10 mouse cellular contexts compared by ENCODE assay signal in the genomic region with DNA sequence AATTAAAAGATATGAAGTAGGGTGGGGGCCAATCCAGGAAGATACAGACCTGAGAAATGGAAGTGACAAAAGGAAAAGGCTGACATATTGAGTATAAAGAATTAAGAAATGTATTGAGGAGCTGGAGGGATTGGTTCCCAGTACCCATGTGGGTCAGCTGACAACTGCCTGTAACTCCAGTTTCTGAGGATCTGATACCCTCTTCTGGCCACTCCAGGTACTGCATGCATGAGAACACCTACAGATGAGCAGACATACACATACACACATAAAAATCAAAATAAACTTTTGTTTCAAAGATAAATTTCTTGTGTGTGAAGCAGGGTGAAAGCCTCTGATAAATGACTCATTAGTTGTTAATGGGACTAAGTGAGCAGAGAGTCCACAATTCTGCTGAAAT.
DNase-seq lines count a peak whose midpoint lies in the region; ATAC-seq and TF ChIP-seq lines count a peak whose summit lies in the region.
"Had no signal": no experiment of that assay in that cellular context is flagged by ENCODE, and none has a peak within 500 bp of the region (broad histone marks: within the 10 kb centered on the region; RNA-seq: fewer than 3 reads in every experiment).

No protein-coding gene starts in this region.

- H3K36me3 ChIP-seq in liver, adult 2 months (ENCODE audit: control insufficient read depth, insufficient read depth, low read length) = peaks cover 15% of the 10 kb centered on the region
- H3K36me3 ChIP-seq in liver, embryonic 11.5 days (ENCODE audit: control insufficient read depth, insufficient read depth, low read length) = no peaks in the 10 kb centered on the region
- H3K36me3 ChIP-seq: forebrain, embryonic 10.5 days; midbrain, embryonic 12.5 days had no signal

- H3K27ac ChIP-seq in cerebellum, adult 2 months (ENCODE audit: insufficient read depth, low read length) = no peak overlapping the region
- no peak overlapping the region for H3K27ac ChIP-seq in liver, adult 2 months (replicated peaks; ENCODE audit: insufficient read depth, low read depth, low read length)
- H3K27ac ChIP-seq in liver, embryonic 11.5 days (ENCODE audit: low read depth, low read length) = no peak overlapping the region
- H3K27ac ChIP-seq: forebrain, embryonic 10.5 days; midbrain, embryonic 12.5 days had no signal

- H3K9ac ChIP-seq in liver, adult 2 months (ENCODE audit: low read depth, low read length) = no peak overlapping the region
- no peak overlapping the region for H3K9ac ChIP-seq in liver, embryonic 11.5 days (ENCODE audit: low read depth, low read length)
- H3K9ac ChIP-seq: midbrain, embryonic 12.5 days had no signal

- H3K4me2 ChIP-seq in liver, embryonic 11.5 days = no peak overlapping the region
- H3K4me2 ChIP-seq: midbrain, embryonic 12.5 days had no signal

- H3K79me2 ChIP-seq in liver, adult 2 months (ENCODE audit: control insufficient read depth, insufficient read depth, low read length) = no peaks in the 10 kb centered on the region

- no peak for DNase-seq in cerebellum, adult 2 months
- no peak for DNase-seq in cerebellum, adult 8-10 months
- peak; percentile 15 for DNase-seq in liver, adult 2 months (ENCODE audit: extremely low read depth, low read depth, low spot score)
- DNase-seq in liver, embryonic 11.5 days (ENCODE audit: low spot score) = no peak
- DNase-seq in WW6 (ENCODE audit: low read depth, low spot score) = peak; percentile 18
- peak; percentile 32 for DNase-seq in retina, postnatal 1 day
- DNase-seq in frontal cortex, postnatal 14 days (ENCODE audit: low spot score in 2 of 2) = no peak
- no peak for DNase-seq in left cerebral cortex, adult 11 months (ENCODE audit: low spot score)

- no peak overlapping the region for H3K4me3 ChIP-seq in cerebellum, adult 2 months (replicated peaks; ENCODE audit: insufficient read depth, low read depth, low read length)
- H3K4me3 ChIP-seq in liver, adult 2 months (ENCODE audit: insufficient read depth, low read depth, low read length) = no peak overlapping the region
- no peak overlapping the region for H3K4me3 ChIP-seq in liver, embryonic 11.5 days (ENCODE audit: low read depth, low read length)
- H3K4me3 ChIP-seq: forebrain, embryonic 10.5 days; midbrain, embryonic 12.5 days had no signal

- no peak for ATAC-seq in liver, embryonic 11.5 days (replicated peaks; ENCODE audit: low FRiP score)

- TF ChIP-seq CTCF in cerebellum, adult 2 months (IDR thresholded peaks at IDR 0.05; ENCODE audit: borderline replicate concordance, insufficient read depth, low read depth, low read length) = peak; percentile 26; the same call in 1 of the 2 replicates
- TF ChIP-seq CTCF in liver, adult 2 months (IDR thresholded peaks at IDR 0.05; ENCODE audit: low read depth, low read length) = peak; percentile 44

- peaks cover 4% of the 10 kb centered on the region for H3K4me1 ChIP-seq in cerebellum, adult 2 months (ENCODE audit: control insufficient read depth, insufficient read depth, low read length)
- H3K4me1 ChIP-seq in liver, adult 2 months (ENCODE audit: control insufficient read depth, insufficient read depth, low read length) = no peaks in the 10 kb centered on the region
- H3K4me1 ChIP-seq in liver, embryonic 11.5 days (replicated peaks; ENCODE audit: control insufficient read depth, insufficient read depth, low read length) = no peaks in the 10 kb centered on the region
- H3K4me1 ChIP-seq: midbrain, embryonic 12.5 days had no signal

- no peak for TF ChIP-seq POLR2A in cerebellum, adult 2 months (IDR thresholded peaks at IDR 0.05; ENCODE audit: borderline replicate concordance, insufficient read depth, low read length)
- TF ChIP-seq POLR2A in liver, adult 2 months (IDR thresholded peaks at IDR 0.05; ENCODE audit: extremely low read depth, insufficient read depth, low read length) = no peak

- no peaks in the 10 kb centered on the region; the same call in 1 of the 2 replicates for H3K27me3 ChIP-seq in cerebellum, adult 2 months (ENCODE audit: control insufficient read depth, insufficient read depth, low read length)
- H3K27me3 ChIP-seq in liver, adult 2 months (ENCODE audit: control insufficient read depth, insufficient read depth, low read length) = no peaks in the 10 kb centered on the region
- H3K27me3 ChIP-seq in liver, embryonic 11.5 days (replicated peaks; ENCODE audit: control insufficient read depth, insufficient read depth, low read length) = no peaks in the 10 kb centered on the region
- H3K27me3 ChIP-seq: midbrain, embryonic 12.5 days had no signal

- no peaks in the 10 kb centered on the region for H3K9me3 ChIP-seq in liver, embryonic 11.5 days (ENCODE audit: control insufficient read depth, low read length)
- H3K9me3 ChIP-seq: midbrain, embryonic 12.5 days had no signal

Comparison
In these comparisons a context has a peak if more than half of its experiments do, and no peak if none do; other contexts are left out.
1. DNase-seq: peak in liver, adult 2 months (single experiment), WW6 (single experiment) and retina, postnatal 1 day (single experiment); none in cerebellum, adult 2 months (0 of 2), cerebellum, adult 8-10 months (single experiment), liver, embryonic 11.5 days (single experiment), frontal cortex, postnatal 14 days (0 of 2) and left cerebral cortex, adult 11 months (single experiment).